Mouse (Mus musculus): ENCODE data around the gene 0610040J01Rik. TPM values are rescaled to one million over a fixed set of nuclear protein-coding genes. Genes with fewer than 3 reads are reported as not detected.
"Not testable (repeated sequence)": the region's sequence is repeated elsewhere in the genome, so short reads cannot be mapped to it uniquely, and the experiment has no call there.

0610040J01Rik gene
- total and polyA plus RNA-seq, 3 experiments: not detected

DNA sequence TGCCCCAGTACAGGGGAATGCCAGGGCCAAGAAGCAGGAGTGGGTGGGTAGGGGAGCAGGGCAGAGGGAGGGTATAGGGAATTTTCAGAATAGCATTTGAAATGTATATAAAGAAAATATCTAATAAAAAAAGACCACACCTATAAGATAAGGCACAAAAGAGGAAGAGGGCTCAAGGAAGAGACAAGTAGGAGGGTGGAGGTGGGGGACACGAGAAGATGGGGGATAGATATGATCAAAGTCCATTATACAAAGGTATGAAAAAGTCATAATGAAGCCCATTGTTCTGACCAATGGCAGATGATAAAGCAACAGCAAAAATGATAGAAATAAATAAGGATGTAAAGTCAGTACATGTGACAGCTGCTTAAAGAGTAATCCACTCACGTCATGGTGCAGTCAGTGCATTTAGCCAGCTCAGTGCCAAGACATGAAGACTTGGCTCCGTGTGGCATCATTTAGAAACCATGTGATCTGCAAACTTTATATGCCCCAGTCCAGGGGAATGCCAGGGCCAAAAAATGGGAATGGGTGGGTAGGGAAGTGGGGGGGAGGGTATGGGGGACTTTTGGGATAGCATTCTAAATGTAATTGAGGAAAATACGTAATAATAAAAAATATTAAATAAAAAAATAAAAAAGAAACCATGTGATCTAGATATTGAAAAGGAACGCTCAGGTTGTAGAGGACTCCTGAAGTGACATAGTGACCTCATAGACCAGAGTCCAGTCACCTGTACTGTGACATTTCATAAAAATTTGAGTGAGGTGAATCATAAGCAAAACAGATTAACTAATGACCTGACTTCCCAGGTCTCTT lies 85.0 kb downstream of the 0610040J01Rik start:
- not testable (repeated sequence) for H3K79me2 ChIP-seq (ENCODE audit: control insufficient read depth, insufficient read depth, low read length, poor library complexity); H3K27ac ChIP-seq (ENCODE audit: control insufficient read depth, low read depth, low read length); H3K4me1 ChIP-seq (ENCODE audit: control insufficient read depth in 1 of 2, insufficient read depth in 2 of 2, low read length in 2 of 2); H3K9me3 ChIP-seq (replicated peaks; ENCODE audit: insufficient read depth, low read length); H3K9ac ChIP-seq (ENCODE audit: control insufficient read depth, low read depth, low read length, poor library complexity, severe bottlenecking); H3K27me3 ChIP-seq (ENCODE audit: control insufficient read depth in 1 of 2, insufficient read depth in 2 of 2, low read length in 2 of 2); H3K4me3 ChIP-seq (ENCODE audit: control insufficient read depth in 1 of 2, insufficient read depth in 1 of 2, low read depth in 2 of 2, low read length in 2 of 2); H3K36me3 ChIP-seq (ENCODE audit: control insufficient read depth in 1 of 2, insufficient read depth in 2 of 2, low read length in 2 of 2)
- DNase-seq (ENCODE audit: low read depth, low spot score): peak; percentile 40
- TF ChIP-seq GATA1 (IDR thresholded peaks at IDR 0.05; ENCODE audit: low read depth, low read length) (peak; percentile 66), EP300 (IDR thresholded peaks at IDR 0.05; ENCODE audit: low read depth in 1 of 2, low read length in 2 of 2) (peak; percentile 50 to 72), SIN3A (IDR thresholded peaks at IDR 0.05; ENCODE audit: low read length) (0 out of 2 replicates have a peak, but pooled peaks have one; percentile 30), RCOR1 (IDR thresholded peaks at IDR 0.05; ENCODE audit: low read depth, low read length) (0 out of 2 replicates have a peak, but pooled peaks have one; percentile 27)

- DNase-seq (ENCODE audit: low read depth, low spot score): no peak
- H3K36me3 ChIP-seq (ENCODE audit: control insufficient read depth in 1 of 2, insufficient read depth in 2 of 2, low read length in 2 of 2): peaks cover 0 to 7% of the 10 kb centered on the region in 2 experiments; a peak in 2 of 4 replicates
- no peak overlapping the region for H3K9ac ChIP-seq (ENCODE audit: control insufficient read depth, low read depth, low read length, poor library complexity, severe bottlenecking)
- H3K4me1 ChIP-seq (ENCODE audit: control insufficient read depth in 1 of 2, insufficient read depth in 2 of 2, low read length in 2 of 2): peaks cover 0 to 7% of the 10 kb centered on the region in 2 experiments; a peak in 3 of 4 replicates
- no peaks in the 10 kb centered on the region for H3K79me2 ChIP-seq (ENCODE audit: control insufficient read depth, insufficient read depth, low read length, poor library complexity)
- no peak overlapping the region for H3K27ac ChIP-seq (ENCODE audit: control insufficient read depth, low read depth, low read length)
- no peaks in the 10 kb centered on the region for H3K27me3 ChIP-seq (ENCODE audit: control insufficient read depth in 1 of 2, insufficient read depth in 2 of 2, low read length in 2 of 2)
- no peaks in the 10 kb centered on the region for H3K9me3 ChIP-seq (replicated peaks; ENCODE audit: insufficient read depth, low read length)
- no peak overlapping the region for H3K4me3 ChIP-seq (ENCODE audit: control insufficient read depth in 1 of 2, insufficient read depth in 1 of 2, low read depth in 2 of 2, low read length in 2 of 2)
- no peak for TF ChIP-seq RCOR1 (IDR thresholded peaks at IDR 0.05; ENCODE audit: low read depth, low read length)
Measured at GRCm38 (mm10) chr5:63897820-63898110, 85.6 kb downstream of the 0610040J01Rik start.

DNA sequence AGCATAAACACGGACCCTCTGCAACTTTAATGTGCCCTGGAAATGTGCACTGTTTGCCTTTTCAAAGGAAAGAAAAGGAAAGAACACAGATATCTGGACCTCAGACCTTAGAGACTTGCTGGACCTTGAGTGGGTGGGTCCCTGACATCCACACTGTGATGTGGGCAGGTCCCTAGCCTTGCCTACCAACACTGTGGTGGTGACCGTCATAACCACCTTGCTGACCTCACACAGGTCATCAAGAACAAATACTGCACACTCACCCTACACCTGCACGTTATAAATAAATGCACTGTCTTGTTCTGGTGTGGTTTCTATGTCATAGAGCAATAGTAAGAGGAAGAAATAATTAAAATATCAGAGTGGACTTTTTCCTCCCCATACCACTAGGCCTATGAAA lies 91.2 kb downstream of the 0610040J01Rik start:
- Histone ChIP-seq H3K4me1 (ENCODE audit: control insufficient read depth in 1 of 2, insufficient read depth in 2 of 2, low read length in 2 of 2) (peaks cover 10 to 14% of the 10 kb centered on the region in 2 experiments), H3K27ac (ENCODE audit: control insufficient read depth, low read depth, low read length) (no peak overlapping the region), H3K9me3 (replicated peaks; ENCODE audit: insufficient read depth, low read length) (no peaks in the 10 kb centered on the region), H3K79me2 (ENCODE audit: control insufficient read depth, insufficient read depth, low read length, poor library complexity) (no peaks in the 10 kb centered on the region), H3K27me3 (ENCODE audit: control insufficient read depth in 1 of 2, insufficient read depth in 2 of 2, low read length in 2 of 2) (no peaks in the 10 kb centered on the region), H3K9ac (ENCODE audit: control insufficient read depth, low read depth, low read length, poor library complexity, severe bottlenecking) (no peak overlapping the region), H3K4me3 (ENCODE audit: control insufficient read depth in 1 of 2, insufficient read depth in 1 of 2, low read depth in 2 of 2, low read length in 2 of 2) (no peak overlapping the region), H3K36me3 (ENCODE audit: control insufficient read depth in 1 of 2, insufficient read depth in 2 of 2, low read length in 2 of 2) (peaks cover 0 to 11% of the 10 kb centered on the region in 2 experiments; a peak in 2 of 4 replicates)
- TF ChIP-seq CTCF (IDR thresholded peaks at IDR 0.05 in 2 of 3, conservative IDR thresholded peaks at IDR 0.05 in 1 of 3; ENCODE audit: control insufficient read depth in 1 of 3, insufficient read depth in 1 of 3, low read depth in 2 of 3, low read length in 3 of 3, poor library complexity in 1 of 3, severe bottlenecking in 1 of 3) (no peak), ELF1 (IDR thresholded peaks at IDR 0.05; ENCODE audit: low read depth, low read length) (no peak), GABPA (IDR thresholded peaks at IDR 0.05; ENCODE audit: low read depth, low read length) (no peak), JUND (IDR thresholded peaks at IDR 0.05; ENCODE audit: low read depth, low read length) (no peak), EP300 (IDR thresholded peaks at IDR 0.05; ENCODE audit: low read depth in 1 of 2, low read length in 2 of 2) (no peak), MXI1 (IDR thresholded peaks at IDR 0.05; ENCODE audit: low read depth, low read length) (no peak), NELFE (IDR thresholded peaks at IDR 0.05; ENCODE audit: low read depth, low read length) (no peak), KAT2A (conservative IDR thresholded peaks at IDR 0.05; ENCODE audit: low read depth, low read length) (no peak), CHD1 (IDR thresholded peaks at IDR 0.05; ENCODE audit: low read depth, low read length) (no peak), ZMIZ1 (IDR thresholded peaks at IDR 0.05; ENCODE audit: low read depth, low read length) (no peak), ZNF384 (IDR thresholded peaks at IDR 0.05; ENCODE audit: low read depth, low read length) (no peak), TAL1 (IDR thresholded peaks at IDR 0.05; ENCODE audit: low read length) (no peak), POLR2AphosphoS2 (IDR thresholded peaks at IDR 0.05; ENCODE audit: low read length) (no peak), MEF2A (IDR thresholded peaks at IDR 0.05; ENCODE audit: extremely low read depth, insufficient replicate concordance, low read depth, low read length, poor library complexity, severe bottlenecking) (no peak), MYB (IDR thresholded peaks at IDR 0.05; ENCODE audit: low read depth, low read length) (no peak), USF2 (IDR thresholded peaks at IDR 0.05; ENCODE audit: borderline replicate concordance in 1 of 2, insufficient read depth in 1 of 2, low read depth in 1 of 2, low read length in 2 of 2) (no peak), RCOR1 (IDR thresholded peaks at IDR 0.05; ENCODE audit: low read depth, low read length) (no peak), POLR2AphosphoS5 (IDR thresholded peaks at IDR 0.05; ENCODE audit: borderline replicate concordance, low read depth, low read length) (no peak), MAFK (IDR thresholded peaks at IDR 0.05; ENCODE audit: borderline replicate concordance, low read depth, low read length) (no peak), GATA1 (IDR thresholded peaks at IDR 0.05; ENCODE audit: low read depth, low read length) (no peak)
- no peak for DNase-seq (ENCODE audit: low read depth, low spot score)

Measured in MEL (cell line).